Mouse (Mus musculus): Measurements from ENCODE around the gene Ppfia2. TPM values are rescaled to one million over a fixed set of nuclear protein-coding genes. Genes with fewer than 3 reads are reported as not detected.

Ppfia2 gene
- polyA plus RNA-seq, 1 experiment from 2014 or later = 0.58 TPM

DNA sequence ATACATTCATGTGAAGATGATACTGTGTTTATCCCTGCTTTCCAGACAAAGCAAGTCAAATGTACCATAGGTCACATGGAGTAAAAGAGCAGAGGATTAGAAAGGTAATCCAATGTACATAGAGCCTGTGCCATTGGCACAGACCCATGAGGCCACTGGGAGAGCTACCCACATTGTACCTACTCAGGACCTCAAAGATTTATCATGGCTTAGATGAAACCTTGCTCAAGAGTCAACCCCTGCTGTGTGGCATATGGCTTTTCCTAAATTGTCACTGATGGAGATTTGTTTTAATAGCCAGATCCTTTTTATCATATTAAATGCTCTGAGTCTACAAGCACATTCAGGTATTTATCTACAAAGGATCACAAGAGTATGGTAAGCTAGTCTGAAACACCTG, 274.8 kb downstream of the Ppfia2 start:
- no peaks in the 10 kb centered on the region for H3K4me1 ChIP-seq (ENCODE audit: insufficient read depth)
- no peaks in the 10 kb centered on the region for H3K36me3 ChIP-seq (ENCODE audit: insufficient read depth)
- no peak overlapping the region for H3K9ac ChIP-seq
- no peak for DNase-seq
- no peaks in the 10 kb centered on the region for H3K9me3 ChIP-seq (ENCODE audit: low read depth, low read length)
- H3K4me3 ChIP-seq (ENCODE audit: low read depth, low read length) = no peak overlapping the region
- H3K27me3 ChIP-seq (ENCODE audit: insufficient read depth, low read length) = no peaks in the 10 kb centered on the region
- TF ChIP-seq CTCF (IDR thresholded peaks at IDR 0.05; ENCODE audit: low read depth) = no peak
- no peak overlapping the region for H3K4me2 ChIP-seq
- ATAC-seq (ENCODE audit: insufficient read depth) = no peak
- H3K27ac ChIP-seq (ENCODE audit: low read depth) = no peak overlapping the region

DNA sequence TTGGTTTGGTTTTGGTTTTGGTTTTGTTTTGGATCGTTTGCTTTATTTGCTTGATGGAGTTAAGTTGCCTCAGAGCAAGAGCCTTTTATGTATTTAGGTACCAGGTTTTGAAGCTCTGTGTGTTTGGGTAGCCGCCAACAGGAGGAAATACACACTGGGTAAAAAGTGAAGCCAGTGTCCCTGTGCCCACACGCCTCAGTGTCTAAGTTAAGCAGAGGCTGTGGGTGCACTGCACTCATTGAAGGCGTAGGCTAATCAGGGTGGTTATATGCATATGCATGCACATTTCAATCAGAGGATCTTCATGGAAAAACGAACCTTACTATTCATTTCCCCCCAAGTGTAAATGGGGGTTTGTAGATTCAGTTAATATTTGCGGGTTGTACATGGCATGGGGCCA, 290.9 kb downstream of the Ppfia2 start:
- TF ChIP-seq CTCF (IDR thresholded peaks at IDR 0.05; ENCODE audit: low read depth) = no peak
- Histone ChIP-seq H3K36me3 (ENCODE audit: insufficient read depth) (no peaks in the 10 kb centered on the region), H3K4me2 (no peak overlapping the region), H3K4me1 (ENCODE audit: insufficient read depth) (no peaks in the 10 kb centered on the region), H3K9me3 (ENCODE audit: low read depth, low read length) (no peaks in the 10 kb centered on the region), H3K27me3 (ENCODE audit: insufficient read depth, low read length) (no peaks in the 10 kb centered on the region), H3K4me3 (ENCODE audit: low read depth, low read length) (no peak overlapping the region), H3K9ac (no peak overlapping the region), H3K27ac (ENCODE audit: low read depth) (no peak overlapping the region)
- WGBS = 79% methylated on average over 6 of the region's 6 CpGs
- DNase-seq = no peak
- ATAC-seq (ENCODE audit: insufficient read depth) = no peak

DNA sequence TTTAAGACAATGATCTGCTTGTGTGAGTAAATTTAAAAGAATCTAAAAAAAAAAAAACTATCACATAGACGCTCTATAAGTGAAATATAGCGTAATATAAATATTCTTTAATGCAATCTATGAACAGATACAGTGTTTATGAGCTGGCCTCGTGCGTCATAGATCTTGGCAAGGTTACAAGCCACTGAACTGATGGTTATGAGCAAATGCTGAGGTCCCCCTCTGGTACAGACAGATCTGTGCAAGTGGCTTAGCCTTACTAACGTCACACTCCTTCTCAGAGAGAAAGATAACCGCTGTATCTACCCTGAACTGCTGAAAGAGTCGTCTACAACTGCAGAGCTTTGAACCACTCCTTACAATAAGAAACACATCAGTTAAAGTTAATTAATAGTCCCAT, 293.6 kb downstream of the Ppfia2 start:
- H3K27me3 ChIP-seq (ENCODE audit: insufficient read depth, low read length) = no peaks in the 10 kb centered on the region
- H3K4me3 ChIP-seq (ENCODE audit: low read depth, low read length) = no peak overlapping the region
- H3K4me2 ChIP-seq = no peak overlapping the region
- no peak overlapping the region for H3K27ac ChIP-seq (ENCODE audit: low read depth)
- 52% methylated on average over 7 of the region's 7 CpGs for WGBS
- no peak for TF ChIP-seq CTCF (IDR thresholded peaks at IDR 0.05; ENCODE audit: low read depth)
- no peaks in the 10 kb centered on the region for H3K36me3 ChIP-seq (ENCODE audit: insufficient read depth)
- no peak overlapping the region for H3K9ac ChIP-seq
- no peaks in the 10 kb centered on the region for H3K9me3 ChIP-seq (ENCODE audit: low read depth, low read length)
- DNase-seq (peak; percentile 51), ATAC-seq (ENCODE audit: insufficient read depth) (0 out of 2 replicates have a peak, but pooled peaks have one; percentile 54)
- no peaks in the 10 kb centered on the region for H3K4me1 ChIP-seq (ENCODE audit: insufficient read depth)

DNA sequence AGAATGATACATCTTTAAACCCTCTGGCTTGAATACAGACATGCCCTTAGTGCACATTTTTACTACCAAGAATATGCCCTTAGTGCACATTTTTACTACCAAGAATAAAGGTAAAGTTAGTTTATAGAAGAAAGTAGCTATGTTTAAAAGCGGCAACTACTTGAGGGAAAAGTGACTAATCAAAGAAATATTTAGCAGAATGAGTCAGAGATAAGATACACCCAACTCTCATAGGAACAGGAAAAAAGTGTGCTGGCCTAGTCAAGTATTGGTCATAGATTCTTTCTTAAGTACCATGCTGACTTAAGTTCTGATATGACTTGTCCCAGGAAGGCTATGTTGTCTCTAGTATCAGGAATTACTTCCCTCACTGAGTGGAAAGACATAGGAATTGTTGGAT, 305.4 kb downstream of the Ppfia2 start:
- no peak overlapping the region for H3K27ac ChIP-seq (ENCODE audit: low read depth)
- no peaks in the 10 kb centered on the region for H3K9me3 ChIP-seq (ENCODE audit: low read depth, low read length)
- no peak overlapping the region for H3K9ac ChIP-seq
- DNase-seq (no peak), ATAC-seq (ENCODE audit: insufficient read depth) (no peak)
- H3K36me3 ChIP-seq (ENCODE audit: insufficient read depth) = no peaks in the 10 kb centered on the region
- H3K4me2 ChIP-seq = no peak overlapping the region
- WGBS = 73% methylated on average over 1 of the region's 1 CpGs
- TF ChIP-seq CTCF (IDR thresholded peaks at IDR 0.05; ENCODE audit: low read depth) = no peak
- H3K27me3 ChIP-seq (ENCODE audit: insufficient read depth, low read length) = no peaks in the 10 kb centered on the region
- no peaks in the 10 kb centered on the region for H3K4me1 ChIP-seq (ENCODE audit: insufficient read depth)
- no peak overlapping the region for H3K4me3 ChIP-seq (ENCODE audit: low read depth, low read length)

DNA sequence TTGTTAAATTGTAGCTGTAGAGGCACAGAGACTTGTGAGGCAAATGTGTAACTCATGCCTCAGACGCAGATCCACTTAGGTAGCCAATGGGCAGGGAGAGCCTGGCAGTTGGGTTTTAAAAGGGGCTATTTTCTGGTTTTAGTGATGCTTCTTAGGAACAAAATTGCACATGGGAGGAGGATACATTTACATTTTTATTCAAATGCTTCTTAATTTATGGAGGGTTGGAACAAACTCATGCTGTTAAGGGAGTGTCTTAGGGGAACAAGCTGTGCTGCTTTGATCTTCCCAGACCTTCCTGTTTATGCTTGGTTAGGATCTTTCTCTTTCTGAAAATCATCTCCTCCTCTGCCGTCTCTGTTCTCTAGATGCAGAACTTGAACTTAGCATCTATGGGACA, 345.3 kb downstream of the Ppfia2 start:
- Histone ChIP-seq H3K9me3 (ENCODE audit: low read depth, low read length) (no peaks in the 10 kb centered on the region), H3K4me1 (ENCODE audit: insufficient read depth) (no peaks in the 10 kb centered on the region), H3K4me3 (ENCODE audit: low read depth, low read length) (no peak overlapping the region), H3K9ac (no peak overlapping the region), H3K27ac (ENCODE audit: low read depth) (no peak overlapping the region), H3K27me3 (ENCODE audit: insufficient read depth, low read length) (no peaks in the 10 kb centered on the region), H3K4me2 (no peak overlapping the region), H3K36me3 (ENCODE audit: insufficient read depth) (no peaks in the 10 kb centered on the region)
- no peak for ATAC-seq (ENCODE audit: insufficient read depth)
- no peak for TF ChIP-seq CTCF (IDR thresholded peaks at IDR 0.05; ENCODE audit: low read depth)
- WGBS = 59% methylated on average over 2 of the region's 2 CpGs
- DNase-seq = no peak

DNA sequence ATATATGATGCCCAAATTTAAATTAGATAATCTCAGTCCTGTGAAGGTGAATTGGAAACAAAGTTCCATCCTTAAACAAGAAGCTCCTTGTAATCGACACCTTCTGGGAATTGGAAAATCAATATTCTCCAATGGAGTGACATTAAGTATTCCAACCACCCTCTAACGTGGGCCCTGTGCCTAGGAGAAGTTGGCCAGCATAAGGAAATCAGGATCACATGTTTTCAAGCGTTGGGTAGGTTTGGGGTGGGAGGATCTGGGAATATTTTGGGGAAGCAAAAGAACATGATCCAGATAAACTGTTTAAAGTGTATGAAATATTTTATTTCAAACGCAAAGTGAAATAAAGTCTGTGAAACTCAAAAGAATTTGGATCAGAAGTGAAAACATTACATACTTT, 348.2 kb downstream of the Ppfia2 start:
- DNase-seq = no peak
- no peak for TF ChIP-seq CTCF (IDR thresholded peaks at IDR 0.05; ENCODE audit: low read depth)
- no peak overlapping the region for H3K27ac ChIP-seq (ENCODE audit: low read depth)
- no peak overlapping the region for H3K9ac ChIP-seq
- no peaks in the 10 kb centered on the region for H3K4me1 ChIP-seq (ENCODE audit: insufficient read depth)
- no peaks in the 10 kb centered on the region for H3K36me3 ChIP-seq (ENCODE audit: insufficient read depth)
- H3K9me3 ChIP-seq (ENCODE audit: low read depth, low read length) = no peaks in the 10 kb centered on the region
- H3K27me3 ChIP-seq (ENCODE audit: insufficient read depth, low read length) = no peaks in the 10 kb centered on the region
- 76% methylated on average over 4 of the region's 4 CpGs for WGBS
- no peak for ATAC-seq (ENCODE audit: insufficient read depth)
- no peak overlapping the region for H3K4me2 ChIP-seq
- no peak overlapping the region for H3K4me3 ChIP-seq (ENCODE audit: low read depth, low read length)

DNA sequence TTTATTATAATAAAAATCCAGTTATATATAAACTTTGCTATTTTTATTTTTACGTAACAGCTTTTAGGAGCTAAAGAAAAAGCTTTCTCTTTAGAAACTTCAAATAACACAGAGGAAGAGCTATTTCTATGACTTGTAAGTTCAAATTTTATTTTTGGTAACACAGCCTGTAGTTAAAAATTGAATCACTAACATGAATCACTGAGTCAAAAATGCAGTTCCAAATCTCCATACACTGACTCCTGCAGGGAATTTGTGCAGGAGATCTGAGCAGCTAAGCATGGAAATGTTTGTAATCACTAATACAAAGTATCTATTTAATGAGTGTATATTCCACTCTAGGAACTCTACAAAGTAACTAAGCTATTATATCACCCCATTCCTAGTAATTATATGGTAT, 354.1 kb downstream of the Ppfia2 start:
- H3K9ac ChIP-seq = no peak overlapping the region
- H3K4me1 ChIP-seq (ENCODE audit: insufficient read depth) = no peaks in the 10 kb centered on the region
- no peaks in the 10 kb centered on the region for H3K9me3 ChIP-seq (ENCODE audit: low read depth, low read length)
- no peak for ATAC-seq (ENCODE audit: insufficient read depth)
- H3K27ac ChIP-seq (ENCODE audit: low read depth) = no peak overlapping the region
- H3K36me3 ChIP-seq (ENCODE audit: insufficient read depth) = no peaks in the 10 kb centered on the region
- WGBS = 90% methylated on average over 1 of the region's 1 CpGs
- H3K27me3 ChIP-seq (ENCODE audit: insufficient read depth, low read length) = no peaks in the 10 kb centered on the region
- no peak overlapping the region for H3K4me3 ChIP-seq (ENCODE audit: low read depth, low read length)
- no peak overlapping the region for H3K4me2 ChIP-seq
- no peak for TF ChIP-seq CTCF (IDR thresholded peaks at IDR 0.05; ENCODE audit: low read depth)
- no peak for DNase-seq

DNA sequence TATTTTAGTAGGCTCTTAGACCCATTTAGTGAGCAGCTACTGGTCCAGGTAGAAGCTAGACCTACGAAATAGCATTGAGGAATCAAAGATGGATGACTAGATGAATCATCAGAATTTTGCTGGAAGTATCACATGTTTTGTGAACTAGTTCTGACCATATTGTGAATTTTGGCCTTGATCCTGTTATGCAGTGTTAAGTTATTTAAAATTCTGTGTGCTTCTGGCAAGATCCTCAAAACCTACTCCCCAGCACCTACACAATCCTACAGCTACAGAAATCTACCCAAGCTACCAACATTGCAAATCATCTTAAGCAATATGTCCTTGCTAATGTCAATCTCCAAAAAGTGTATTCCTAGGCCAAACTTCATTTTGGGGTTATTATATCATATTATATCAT, 368.3 kb downstream of the Ppfia2 start:
- Histone ChIP-seq H3K9me3 (ENCODE audit: low read depth, low read length) (no peaks in the 10 kb centered on the region), H3K27me3 (ENCODE audit: insufficient read depth, low read length) (no peaks in the 10 kb centered on the region), H3K27ac (ENCODE audit: low read depth) (no peak overlapping the region), H3K4me1 (ENCODE audit: insufficient read depth) (no peaks in the 10 kb centered on the region), H3K9ac (no peak overlapping the region), H3K36me3 (ENCODE audit: insufficient read depth) (no peaks in the 10 kb centered on the region), H3K4me3 (ENCODE audit: low read depth, low read length) (no peak overlapping the region), H3K4me2 (no peak overlapping the region)
- no peak for ATAC-seq (ENCODE audit: insufficient read depth)
- no peak for DNase-seq
- no peak for TF ChIP-seq CTCF (IDR thresholded peaks at IDR 0.05; ENCODE audit: low read depth)
- 59% methylated on average over 1 of the region's 1 CpGs for WGBS
